Mouse (Mus musculus) skeletal muscle tissue, adult 2 months (tissue): ENCODE results near the gene Irf2.
A peak's percentile ranks its signal among the peaks of the same experiment; 100 is the strongest.

Experiments used
- DNase-seq: peaks from one replicate; pipeline ENCODE4 v3.0.0-alpha.2; 2012; ENCODE audit warnings: low read depth, low spot score

The Irf2 gene

GRCm38 (mm10) chr8:46801153-46801684, 61.7 kb downstream of the Irf2 start:
- DNase-seq: no peak

GRCm38 (mm10) chr8:46802009-46802408, 62.5 kb downstream of the Irf2 start:
- DNase-seq: no peak

- DNase-seq: no peak
Measured at GRCm38 (mm10) chr8:46804721-46805120, 65.2 kb downstream of the Irf2 start.

GRCm38 (mm10) chr8:46811021-46811622, 71.6 kb downstream of the Irf2 start:
- peak; percentile 74 for DNase-seq

- no peak for DNase-seq
Measured at GRCm38 (mm10) chr8:46811944-46812343, 72.4 kb downstream of the Irf2 start.

GRCm38 (mm10) chr8:46812966-46813365, 73.4 kb downstream of the Irf2 start:
- no peak for DNase-seq

GRCm38 (mm10) chr8:46818106-46818989, 78.8 kb downstream of the Irf2 start:
- no peak for DNase-seq

- DNase-seq: no peak
Measured at GRCm38 (mm10) chr8:46818990-46819288, 79.4 kb downstream of the Irf2 start.

GRCm38 (mm10) chr8:46828734-46829413, 89.3 kb downstream of the Irf2 start:
- DNase-seq: no peak

GRCm38 (mm10) chr8:46829414-46830111, 90.0 kb downstream of the Irf2 start:
- DNase-seq: no peak

GRCm38 (mm10) chr8:46830112-46830855, 90.8 kb downstream of the Irf2 start:
- DNase-seq: no peak

- no peak for DNase-seq
Measured at GRCm38 (mm10) chr8:46831916-46832315, 92.4 kb downstream of the Irf2 start.

- no peak for DNase-seq
Measured at GRCm38 (mm10) chr8:46832399-46832798, 92.9 kb downstream of the Irf2 start.

GRCm38 (mm10) chr8:46833763-46834162, 94.2 kb downstream of the Irf2 start:
- DNase-seq: no peak

- DNase-seq: no peak
Measured at GRCm38 (mm10) chr8:46834440-46834839, 94.9 kb downstream of the Irf2 start.

- peak; percentile 54 for DNase-seq
Measured at GRCm38 (mm10) chr8:46836011-46836652, 96.6 kb downstream of the Irf2 start.

GRCm38 (mm10) chr8:46836949-46837348, 97.4 kb downstream of the Irf2 start:
- DNase-seq: no peak

GRCm38 (mm10) chr8:46838052-46838451, 98.5 kb downstream of the Irf2 start:
- DNase-seq: no peak

GRCm38 (mm10) chr8:46840390-46840789, 100.9 kb downstream of the Irf2 start:
- no peak for DNase-seq

- DNase-seq: no peak
Measured at GRCm38 (mm10) chr8:46840791-46841190, 101.3 kb downstream of the Irf2 start.
